Mouse (Mus musculus) megakaryocyte progenitor cell, adult 5-6 weeks (primary cell): ENCODE results near the gene Slx4. TPM values are rescaled to one million over a fixed set of nuclear protein-coding genes. Genes with fewer than 3 reads are reported as not detected.
"Not testable (repeated sequence)": the region's sequence is repeated elsewhere in the genome, so short reads cannot be mapped to it uniquely, and the experiment has no call there.

Experiments
- ATAC-seq: replicated peaks from 2 replicates; pipeline ENCODE4 v1.8.0; 2016; ENCODE audit warnings: mild to moderate bottlenecking, moderate TSS enrichment, inconsistent platforms; ENCODE audit not compliant: poor library complexity
- total RNA-seq, 2 experiments: library from RNA; stranded (forward) in 1 of 2; stranded (reverse) in 1 of 2; fragments of 157-497, 149-512 nt in 1 of 2; fragments of 200-1000 nt in 1 of 2; gene quantifications; 2 replicates each; pipeline versions ENCODE4 v1.2.3 to v1.2.4; 2015 to 2017

The Slx4 gene
- total RNA-seq (2015) (19.7 and 22.6 TPM in 2 replicates), total RNA-seq (2017) (25.6 and 30.3 TPM in 2 replicates)

GRCm38 (mm10) chr16:4003489-4004398, at the start of gene Slx4:
Gene Slx4, minus strand, starts transcription at chr16:4003770.
- peak; percentile 90 for ATAC-seq

- ATAC-seq = no peak
These were observed 49.0 kb upstream of the Slx4 start for GRCm38 (mm10) chr16:4052601-4053000.

DNA sequence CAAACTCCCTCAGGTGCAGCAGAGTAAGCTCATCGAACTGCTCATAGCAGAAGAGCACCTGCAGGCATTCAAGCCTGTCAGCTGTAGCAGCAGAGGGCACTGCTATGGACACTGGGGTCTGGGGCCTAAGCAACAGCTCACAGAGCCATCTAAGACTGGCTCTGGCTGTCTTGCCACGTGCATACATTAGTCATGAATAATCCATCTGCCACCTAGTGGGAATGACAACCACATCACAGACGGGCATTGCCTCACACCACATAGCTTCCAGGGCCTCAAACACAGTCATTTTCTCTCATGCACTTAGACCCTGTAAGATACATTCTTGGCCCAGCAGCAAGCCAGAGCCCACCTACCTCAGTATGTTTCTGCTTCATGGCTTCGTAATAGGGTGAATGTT, 42.0 kb upstream of the Slx4 start:
- ATAC-seq = no peak

DNA sequence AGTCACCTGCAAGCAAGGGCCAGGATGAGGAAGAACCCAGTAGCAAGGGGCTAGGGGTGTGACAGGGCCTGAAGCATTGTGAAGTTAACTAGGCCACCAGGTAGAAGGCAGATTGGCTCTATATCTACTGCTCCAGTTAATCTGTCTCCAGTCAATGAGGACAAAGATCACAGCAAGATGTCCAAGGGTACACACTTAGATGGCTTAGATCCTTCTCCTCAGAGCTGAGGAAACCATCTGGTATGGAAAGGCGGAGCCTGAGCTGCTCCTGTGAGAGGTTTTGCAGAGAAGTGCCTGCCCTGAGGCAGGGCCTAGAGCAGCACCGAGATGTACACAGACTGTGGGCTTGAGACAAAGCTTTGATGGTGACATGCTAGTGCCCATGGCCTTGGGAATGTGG, 40.5 kb upstream of the Slx4 start:
- no peak for ATAC-seq

- ATAC-seq = no peak
These were observed 38.1 kb upstream of the Slx4 start for GRCm38 (mm10) chr16:4041646-4042045.

DNA sequence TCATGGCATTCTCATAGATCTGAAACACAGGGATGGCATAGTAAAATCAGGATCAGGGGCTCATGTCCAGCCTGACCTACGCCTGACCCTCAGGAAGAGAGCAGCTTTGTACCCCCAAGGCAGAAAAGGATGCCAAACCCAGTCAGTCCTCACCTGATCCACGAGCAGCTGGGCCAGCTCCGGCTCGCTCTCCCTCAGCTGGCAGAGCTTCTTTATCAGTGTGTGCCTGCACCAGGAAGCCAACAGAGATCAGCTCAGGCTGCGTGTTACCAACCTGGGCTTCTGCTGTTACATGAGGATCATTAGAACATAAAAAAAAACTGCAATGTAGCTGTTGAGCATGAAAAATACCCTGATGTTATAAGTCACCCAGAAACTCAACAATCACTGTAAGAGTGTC, 36.6 kb upstream of the Slx4 start:
- ATAC-seq = no peak

DNA sequence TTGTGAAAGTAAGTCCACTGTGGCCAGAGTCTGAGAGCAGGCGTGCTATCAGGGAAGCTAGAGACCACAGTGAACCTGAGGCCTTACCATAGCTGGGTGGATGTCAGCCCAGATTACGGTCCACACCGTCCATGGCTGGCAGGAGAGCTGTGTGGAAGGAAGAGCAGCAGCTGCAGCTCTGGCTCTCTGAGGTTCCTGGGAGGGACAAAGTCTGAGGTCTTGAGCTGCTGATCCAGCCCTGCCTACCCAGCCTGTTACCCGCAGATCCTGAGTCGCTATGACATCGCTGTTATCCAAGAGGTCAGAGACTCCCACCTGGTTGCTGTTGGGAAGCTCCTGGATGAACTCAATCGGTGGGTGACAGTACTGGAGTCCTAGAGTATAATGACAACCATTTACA, 34.1 kb upstream of the Slx4 start:
- ATAC-seq = no peak

DNA sequence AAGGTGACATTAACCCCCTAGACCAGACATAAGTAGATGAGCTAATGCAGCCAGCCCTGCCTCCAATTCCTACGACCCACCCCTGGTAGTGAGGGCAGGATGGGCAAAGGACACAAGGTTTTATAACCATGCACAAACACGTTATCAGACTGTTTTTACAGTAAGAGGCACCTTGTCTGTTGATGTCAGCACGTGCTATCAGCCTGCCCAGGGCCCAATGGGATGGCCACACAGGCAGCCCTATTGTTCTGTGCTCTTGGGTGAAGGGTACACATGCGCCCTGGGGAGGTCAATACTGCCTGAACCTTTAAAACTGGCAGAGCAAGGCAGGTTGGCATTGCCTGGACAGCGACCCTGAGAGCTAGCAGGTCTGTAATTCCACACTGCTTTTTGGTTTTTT, 33.2 kb upstream of the Slx4 start, which contains the start of gene Dnase1:
Gene Dnase1, plus strand, starts transcription at position 136 of the 400 bp plus-strand sequence.
- no peak for ATAC-seq

DNA sequence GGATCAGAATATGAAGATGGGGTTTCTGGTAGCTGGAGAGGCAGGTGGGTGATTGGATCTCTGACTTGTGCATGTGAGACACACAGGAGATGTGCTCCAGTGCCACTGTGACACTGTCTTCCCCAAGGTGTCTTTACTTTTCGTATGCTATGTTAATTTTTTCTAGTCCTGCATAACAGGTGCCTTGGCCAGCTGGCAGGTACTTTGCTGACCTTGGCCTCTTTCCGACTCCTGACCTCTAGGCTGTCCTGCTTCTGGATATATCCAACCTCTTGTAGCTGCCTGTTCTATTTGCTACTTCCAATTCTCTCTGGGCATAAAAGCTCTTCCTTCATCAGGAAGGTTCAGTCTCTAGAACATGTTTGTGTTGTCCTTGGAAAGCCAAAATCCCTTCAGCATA, 32.0 kb upstream of the Slx4 start:
- ATAC-seq = no peak

DNA sequence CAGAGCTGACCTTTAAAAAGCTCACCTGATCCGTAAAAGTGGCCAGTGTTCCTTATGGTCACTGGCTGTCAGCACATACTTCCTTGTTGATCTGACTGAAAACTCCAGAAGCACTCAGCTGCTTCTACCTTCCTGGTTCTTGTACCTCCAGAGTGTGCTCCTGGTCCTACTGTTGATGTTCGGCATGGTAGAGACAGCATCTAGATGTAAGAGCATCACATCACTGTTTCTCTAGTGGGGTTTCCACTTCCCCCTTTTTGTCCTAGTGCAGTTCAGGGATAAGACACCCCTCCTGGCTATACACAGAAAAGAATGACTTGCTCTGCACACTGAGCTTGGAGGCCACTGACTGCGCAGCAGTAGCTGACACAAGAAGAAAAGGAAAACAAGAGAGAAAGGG, 30.9 kb upstream of the Slx4 start:
- 0 out of 2 replicates have a peak, but pooled peaks have one; percentile 3 for ATAC-seq

DNA sequence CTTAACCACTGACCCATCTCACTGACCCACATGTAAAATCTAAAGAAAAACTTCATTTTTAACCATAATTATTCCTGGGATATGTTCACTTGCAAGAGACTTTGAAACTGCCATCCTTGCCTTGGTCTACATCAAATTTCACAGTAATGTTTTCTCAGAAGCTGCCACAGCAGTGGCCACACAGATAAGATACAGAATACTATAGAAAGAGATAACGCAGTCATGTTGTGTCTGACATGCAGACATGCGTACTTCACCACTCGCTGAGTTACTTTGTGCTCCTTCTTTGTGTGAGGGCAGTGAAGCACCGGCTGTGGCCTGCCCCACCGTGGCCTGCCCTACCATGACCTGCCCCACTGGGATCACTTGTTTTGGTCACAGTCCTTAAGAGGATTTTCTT, 30.4 kb upstream of the Slx4 start:
- peak; percentile 49; the same call in 1 of the 2 replicates for ATAC-seq

DNA sequence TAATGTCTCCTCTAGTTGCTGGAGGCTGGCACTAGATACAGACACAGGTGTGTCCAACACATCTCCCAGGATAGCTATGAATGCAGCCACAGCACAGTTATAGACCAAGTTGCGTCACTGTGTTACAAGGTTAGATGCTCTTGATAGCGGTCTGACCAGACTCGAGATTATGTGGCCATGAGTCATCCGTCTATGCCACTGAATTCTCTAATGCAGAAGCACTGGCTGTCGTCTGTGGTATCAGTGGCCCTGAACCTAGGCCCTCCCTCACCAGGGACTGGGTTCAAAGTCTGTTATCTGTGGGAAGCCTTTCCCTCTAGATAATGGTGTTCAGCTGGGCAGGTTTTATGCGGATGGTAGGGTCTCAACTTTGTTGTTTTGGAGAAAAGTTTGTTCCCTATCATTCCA, 28.8 kb upstream of the Slx4 start:
- peak; percentile 65 for ATAC-seq

DNA sequence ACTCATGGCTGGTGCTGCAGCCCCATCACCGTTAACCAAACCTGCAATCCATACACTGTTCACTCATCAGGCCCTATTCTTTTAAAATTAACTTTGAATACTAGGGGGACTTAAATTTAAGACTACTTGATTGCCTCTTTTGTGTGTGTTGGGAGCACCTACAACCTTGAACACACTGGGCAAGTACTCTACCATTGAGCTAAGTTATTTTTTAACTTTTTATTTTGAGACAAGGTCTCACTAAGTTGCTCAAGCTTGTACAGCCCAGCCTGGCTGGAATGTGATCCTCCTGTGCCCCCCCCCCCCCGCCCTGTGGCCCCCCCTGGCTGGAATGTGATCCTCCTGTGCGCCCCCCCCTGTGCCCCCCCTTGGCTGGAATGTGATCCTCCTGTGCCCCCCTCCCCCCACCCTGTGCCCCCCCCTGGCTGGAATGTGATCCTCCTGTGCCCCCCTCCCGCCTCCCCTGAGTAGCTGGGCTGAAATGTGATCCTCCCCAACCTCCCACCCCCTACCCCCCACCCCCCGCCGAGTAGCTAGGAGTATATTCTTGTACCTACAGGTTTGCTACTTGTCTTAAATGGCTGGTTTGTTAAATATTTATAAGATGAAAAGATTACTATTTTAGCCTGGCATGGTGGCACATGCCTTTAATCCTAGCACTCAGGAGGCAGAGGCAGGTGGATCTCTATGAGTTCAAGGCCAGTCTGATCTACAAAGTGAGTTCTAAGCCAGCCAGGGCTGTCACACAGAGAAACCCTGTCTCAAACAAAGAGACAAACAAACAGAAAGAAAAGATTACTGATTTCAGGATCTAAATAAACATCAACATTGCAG, 28.1 kb upstream of the Slx4 start:
- no peak for ATAC-seq

GRCm38 (mm10) chr16:4030501-4030900, 26.9 kb upstream of the Slx4 start:
- no peak for ATAC-seq

DNA sequence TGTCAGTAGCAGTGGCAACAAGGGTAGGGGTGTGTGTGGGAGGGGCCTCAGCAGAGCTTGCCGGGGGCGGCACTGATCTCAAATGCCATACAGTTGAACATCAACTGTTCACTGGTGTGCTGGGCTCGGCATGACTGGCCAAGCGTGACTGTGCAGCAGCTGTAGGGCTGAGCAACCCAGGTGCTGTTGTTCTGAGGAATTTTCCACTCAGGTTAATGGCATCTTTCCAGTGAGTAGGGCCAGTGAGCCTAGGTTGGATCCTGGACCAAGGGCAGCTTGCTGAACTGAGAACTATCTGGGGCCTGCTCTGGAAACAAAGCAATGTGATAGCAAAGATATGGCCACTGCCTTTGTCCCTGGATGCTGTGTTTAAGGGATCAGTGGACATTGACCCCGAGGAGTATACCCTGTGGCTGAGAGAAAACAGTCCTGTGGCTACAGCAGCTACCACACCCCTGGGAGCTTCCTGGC, 25.8 kb upstream of the Slx4 start:
- no peak for ATAC-seq

DNA sequence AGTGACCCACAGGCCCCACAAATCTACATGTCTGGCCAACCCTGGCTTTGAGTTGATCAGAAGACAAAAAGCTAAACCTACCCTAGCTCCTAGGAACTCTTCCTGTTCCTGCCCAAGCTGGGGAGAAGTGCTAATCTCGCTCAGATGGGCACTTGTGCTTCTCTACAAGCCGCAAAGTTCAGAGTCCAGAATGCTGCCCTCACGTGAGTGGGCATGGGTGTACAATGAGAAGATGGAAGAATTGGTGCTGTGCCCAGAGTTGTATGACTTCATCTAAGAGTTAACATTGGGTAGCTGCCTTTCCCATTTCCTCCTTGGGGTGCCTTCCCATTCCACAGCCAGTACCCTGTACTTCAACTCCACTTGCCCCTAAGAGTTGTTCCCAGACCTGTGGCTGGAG, 23.6 kb upstream of the Slx4 start:
- no peak for ATAC-seq

DNA sequence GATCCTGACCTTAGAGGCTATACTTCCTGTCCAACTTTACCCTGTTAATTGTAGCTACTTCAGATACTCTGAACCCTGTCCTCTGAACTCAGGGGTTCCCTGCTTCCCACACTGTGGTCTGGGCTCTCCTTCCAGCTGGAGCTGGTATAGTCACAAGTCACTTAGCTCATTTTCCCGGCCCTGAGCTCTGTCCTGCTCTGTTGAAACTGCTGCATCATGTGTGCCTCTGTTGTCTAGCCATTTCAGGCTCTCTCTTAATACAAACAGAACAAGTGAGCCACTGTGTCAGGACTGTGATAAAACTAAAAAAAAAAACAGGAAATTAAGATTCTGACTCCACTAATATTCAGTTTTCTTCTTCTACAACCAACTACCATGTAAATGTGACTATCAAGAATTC, 23.1 kb upstream of the Slx4 start:
- ATAC-seq = no peak

GRCm38 (mm10) chr16:4022719-4023118, 19.1 kb upstream of the Slx4 start:
- no peak for ATAC-seq

DNA sequence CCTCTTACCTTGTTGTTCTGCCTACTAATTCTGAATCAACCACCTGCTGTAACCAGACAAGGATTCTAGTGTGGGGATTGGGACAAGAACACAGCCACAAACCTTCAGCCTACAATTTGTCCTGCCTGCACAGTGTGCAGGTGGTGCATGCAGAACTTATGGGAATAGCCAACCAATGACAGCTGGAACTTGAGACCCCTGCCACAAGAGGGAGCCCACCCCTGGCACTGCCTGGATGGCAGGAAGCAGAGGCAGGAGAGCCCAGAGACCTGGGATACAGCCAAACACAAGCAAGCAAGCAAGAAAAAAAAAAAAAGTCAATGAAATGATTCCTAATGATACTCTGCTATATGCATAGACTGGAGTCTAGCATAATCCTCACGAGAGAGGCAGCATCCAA, 17.7 kb upstream of the Slx4 start:
- no peak for ATAC-seq

DNA sequence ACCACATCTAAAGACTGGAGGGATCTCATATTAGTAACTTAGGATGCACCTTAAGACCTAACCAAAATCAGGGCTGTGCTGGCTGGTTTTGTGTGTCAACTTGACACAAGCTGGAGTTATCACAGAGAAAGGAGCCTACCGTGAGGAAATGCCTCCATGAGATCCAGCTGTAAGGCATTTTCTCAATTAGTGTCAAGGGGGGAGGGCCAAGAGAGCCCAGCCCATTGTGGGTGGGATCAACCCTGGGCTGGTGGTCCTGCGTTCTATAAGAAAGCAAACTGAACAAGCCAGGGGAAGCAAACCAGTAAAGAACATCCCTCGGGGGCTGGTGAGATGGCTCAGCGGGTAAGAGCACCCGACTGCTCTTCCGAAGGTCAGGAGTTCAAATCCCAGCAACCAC, 13.9 kb upstream of the Slx4 start:
- not testable (repeated sequence) for ATAC-seq

DNA sequence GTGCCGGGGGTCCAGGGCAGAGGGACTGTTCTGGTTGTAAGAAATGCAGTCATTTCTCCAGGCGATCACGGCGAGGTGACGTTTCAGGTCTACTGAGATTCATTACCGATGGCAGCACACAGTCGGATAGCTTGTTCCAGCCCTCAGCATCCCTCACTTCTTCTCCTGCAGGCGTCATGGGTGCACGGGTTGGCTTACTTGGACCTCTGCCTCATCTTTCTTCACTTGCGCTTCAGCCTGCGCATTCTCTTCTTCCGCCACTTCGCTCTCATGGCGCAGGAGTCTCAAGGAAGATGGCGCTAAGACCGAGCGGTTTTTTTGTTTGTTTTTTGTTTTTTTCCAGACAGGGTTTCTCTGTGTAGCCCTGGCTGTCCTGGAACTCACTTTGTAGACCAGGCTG, 13.2 kb upstream of the Slx4 start:
- not testable (repeated sequence) for ATAC-seq
